Mouse (Mus musculus): ENCODE results near the gene Ptprd.

DNA sequence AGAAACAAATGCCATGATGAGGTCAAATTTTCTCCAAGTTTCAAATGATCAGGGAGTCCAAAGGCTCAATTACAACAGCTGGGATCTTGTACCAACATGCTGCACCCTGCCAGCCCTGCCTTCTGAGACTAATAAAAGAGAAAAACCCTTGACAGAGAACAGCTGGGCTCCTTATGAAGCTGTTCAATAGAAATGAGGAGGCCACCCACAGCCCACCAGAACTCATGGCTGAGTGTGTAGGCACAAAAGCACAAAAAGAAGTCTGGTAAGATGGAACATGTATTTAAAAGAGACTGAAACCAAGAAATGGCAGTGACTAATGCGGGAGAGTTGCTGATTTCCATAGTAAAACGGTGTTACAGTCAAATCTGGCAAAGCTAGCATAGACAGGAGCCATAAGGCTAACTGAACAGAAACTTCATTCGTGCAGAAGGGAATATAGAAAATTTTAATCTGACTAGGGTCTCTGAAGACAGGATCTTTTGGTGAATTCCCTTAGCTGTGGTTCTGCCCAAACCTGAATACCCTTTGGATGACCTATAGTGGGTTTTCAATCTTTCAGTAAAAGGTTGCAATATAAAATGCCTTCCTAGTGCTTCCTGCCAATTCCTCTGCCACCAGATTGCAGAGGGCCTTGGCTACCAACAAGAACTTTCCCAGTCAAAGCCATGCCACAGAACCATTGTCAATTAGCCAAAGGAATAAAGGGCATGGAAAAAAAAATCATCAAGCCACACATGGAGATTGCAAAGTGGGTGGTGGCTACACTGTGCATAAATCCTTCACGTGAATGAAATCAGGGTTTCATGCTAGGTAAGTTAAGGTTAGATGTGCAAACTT is 1841.5 kb downstream of the Ptprd start:
- TF ChIP-seq EP300 (IDR thresholded peaks at IDR 0.05; ENCODE audit: low read depth): no peak
- no peak for TF ChIP-seq CTCF (IDR thresholded peaks at IDR 0.05; ENCODE audit: low read depth)
